Mouse (Mus musculus): ENCODE results near the gene Ptgis. TPM values are rescaled to one million over a fixed set of nuclear protein-coding genes. Genes with fewer than 3 reads are reported as not detected.
A peak's percentile ranks its signal among the peaks of the same experiment; 100 is the strongest.

Ptgis gene
- 3.2 and 5.2 TPM in 2 replicates for polyA plus RNA-seq (2012; rRNA removed)

DNA sequence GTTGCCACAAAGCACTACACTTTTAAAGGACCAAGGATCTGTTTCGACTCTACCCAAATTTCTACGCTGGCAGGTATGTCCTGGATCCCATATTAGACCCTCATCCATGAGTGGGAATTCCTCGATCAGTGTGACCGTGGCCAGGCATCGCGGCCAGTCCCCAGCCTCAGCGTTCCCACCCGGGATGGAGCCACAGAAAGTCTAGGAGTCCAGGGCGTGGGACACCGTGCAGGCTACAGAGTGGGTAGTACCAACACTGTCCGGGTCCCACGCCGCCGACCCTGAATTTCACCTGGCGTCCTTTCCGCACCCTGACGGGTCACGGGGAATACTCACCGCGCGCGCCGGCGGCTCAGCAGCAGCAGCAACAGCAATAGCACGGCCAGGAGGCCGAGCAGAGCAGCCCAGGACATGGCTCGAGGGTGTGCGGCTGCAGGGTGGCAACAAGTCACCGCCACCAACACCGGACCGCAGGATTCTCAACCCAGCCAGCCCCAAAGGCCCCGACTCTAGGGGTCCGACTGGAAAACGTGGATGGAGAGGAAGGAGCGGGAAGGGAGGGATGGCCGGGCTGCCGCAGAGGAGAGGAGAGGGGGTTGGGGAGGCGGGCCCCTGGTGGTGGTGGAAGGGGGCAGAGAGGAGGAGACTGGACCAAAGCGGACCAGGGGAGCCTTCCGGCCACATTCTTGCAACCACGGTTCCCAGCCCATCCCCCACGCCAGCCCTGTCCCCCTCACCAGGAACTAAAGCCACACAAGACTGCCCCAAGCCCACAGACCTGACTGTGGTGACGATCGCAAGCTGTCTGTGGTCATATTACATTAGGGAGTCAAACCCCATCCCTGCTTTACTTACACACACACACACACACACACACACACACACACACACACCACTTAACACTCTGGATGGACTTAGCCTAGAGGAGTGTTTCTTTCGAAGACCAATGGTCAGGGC is at the start of gene Ptgis:
Gene Ptgis, minus strand, starts transcription at position 597 of the 957 bp plus-strand sequence.
- Histone ChIP-seq H3K27me3 (ENCODE audit: control insufficient read depth, insufficient read depth, low read length) (peaks cover 24% of the 10 kb centered on the region), H3K4me1 (ENCODE audit: control insufficient read depth, insufficient read depth, insufficient read length, low read length) (no peaks in the 10 kb centered on the region; the same call in 1 of the 2 replicates), H3K36me3 (ENCODE audit: control insufficient read depth, insufficient read depth, low read length) (no peaks in the 10 kb centered on the region), H3K27ac (ENCODE audit: insufficient read depth, low read depth, low read length) (peak within 1 kb of the TSS; percentile 34; the same call in 1 of the 2 replicates), H3K4me3 (ENCODE audit: low read depth, low read length) (peak within 1 kb of the TSS; percentile 56)
- 7% methylated on average over 44 of the region's 45 CpGs for WGBS
- TF ChIP-seq CTCF (IDR thresholded peaks at IDR 0.05; ENCODE audit: extremely low read depth, insufficient read length, insufficient replicate concordance, low read depth, low read length) (no peak), POLR2A (IDR thresholded peaks at IDR 0.05; ENCODE audit: low read depth, low read length) (no peak)

- H3K27me3 ChIP-seq (ENCODE audit: control insufficient read depth, insufficient read depth, low read length) = no peaks in the 10 kb centered on the region
- H3K4me1 ChIP-seq (ENCODE audit: control insufficient read depth, insufficient read depth, insufficient read length, low read length) = peaks cover 3% of the 10 kb centered on the region; the same call in 1 of the 2 replicates
- no peak overlapping the region for H3K4me3 ChIP-seq (ENCODE audit: low read depth, low read length)
- TF ChIP-seq CTCF (IDR thresholded peaks at IDR 0.05; ENCODE audit: extremely low read depth, insufficient read length, insufficient replicate concordance, low read depth, low read length) (no peak), POLR2A (IDR thresholded peaks at IDR 0.05; ENCODE audit: low read depth, low read length) (no peak)
- WGBS = 89% methylated on average over 13 of the region's 13 CpGs
- no peak overlapping the region for H3K27ac ChIP-seq (ENCODE audit: insufficient read depth, low read depth, low read length)
- H3K36me3 ChIP-seq (ENCODE audit: control insufficient read depth, insufficient read depth, low read length) = no peaks in the 10 kb centered on the region
These were observed 41.1 kb upstream of the Ptgis start for GRCm38 (mm10) chr2:167281461-167281860.

- Histone ChIP-seq H3K27ac (ENCODE audit: insufficient read depth, low read depth, low read length) (no peak overlapping the region), H3K36me3 (ENCODE audit: control insufficient read depth, insufficient read depth, low read length) (no peaks in the 10 kb centered on the region), H3K4me3 (ENCODE audit: low read depth, low read length) (no peak overlapping the region), H3K27me3 (ENCODE audit: control insufficient read depth, insufficient read depth, low read length) (no peaks in the 10 kb centered on the region), H3K4me1 (ENCODE audit: control insufficient read depth, insufficient read depth, insufficient read length, low read length) (peaks cover 3% of the 10 kb centered on the region; the same call in 1 of the 2 replicates)
- TF ChIP-seq CTCF (IDR thresholded peaks at IDR 0.05; ENCODE audit: extremely low read depth, insufficient read length, insufficient replicate concordance, low read depth, low read length) (no peak), POLR2A (IDR thresholded peaks at IDR 0.05; ENCODE audit: low read depth, low read length) (no peak)
- 36% methylated on average over 4 of the region's 4 CpGs for WGBS
These were observed 40.5 kb upstream of the Ptgis start for GRCm38 (mm10) chr2:167280986-167281310.

- Histone ChIP-seq H3K4me3 (ENCODE audit: low read depth, low read length) (no peak overlapping the region), H3K27ac (ENCODE audit: insufficient read depth, low read depth, low read length) (no peak overlapping the region), H3K27me3 (ENCODE audit: control insufficient read depth, insufficient read depth, low read length) (no peaks in the 10 kb centered on the region), H3K4me1 (ENCODE audit: control insufficient read depth, insufficient read depth, insufficient read length, low read length) (peaks cover 3% of the 10 kb centered on the region; the same call in 1 of the 2 replicates), H3K36me3 (ENCODE audit: control insufficient read depth, insufficient read depth, low read length) (no peaks in the 10 kb centered on the region)
- TF ChIP-seq POLR2A (IDR thresholded peaks at IDR 0.05; ENCODE audit: low read depth, low read length) = no peak; the same call in 1 of the 2 replicates
- peak; percentile 97 for TF ChIP-seq CTCF (IDR thresholded peaks at IDR 0.05; ENCODE audit: extremely low read depth, insufficient read length, insufficient replicate concordance, low read depth, low read length)
- WGBS = 37% methylated on average over 26 of the region's 26 CpGs
These were observed 39.9 kb upstream of the Ptgis start for GRCm38 (mm10) chr2:167280090-167280985.

GRCm38 (mm10) chr2:167278751-167279526 is 38.5 kb upstream of the Ptgis start:
- TF ChIP-seq POLR2A (IDR thresholded peaks at IDR 0.05; ENCODE audit: low read depth, low read length) (0 out of 2 replicates have a peak, but pooled peaks have one; percentile 13), CTCF (IDR thresholded peaks at IDR 0.05; ENCODE audit: extremely low read depth, insufficient read length, insufficient replicate concordance, low read depth, low read length) (peak; percentile 96)
- WGBS = 49% methylated on average over 17 of the region's 17 CpGs

DNA sequence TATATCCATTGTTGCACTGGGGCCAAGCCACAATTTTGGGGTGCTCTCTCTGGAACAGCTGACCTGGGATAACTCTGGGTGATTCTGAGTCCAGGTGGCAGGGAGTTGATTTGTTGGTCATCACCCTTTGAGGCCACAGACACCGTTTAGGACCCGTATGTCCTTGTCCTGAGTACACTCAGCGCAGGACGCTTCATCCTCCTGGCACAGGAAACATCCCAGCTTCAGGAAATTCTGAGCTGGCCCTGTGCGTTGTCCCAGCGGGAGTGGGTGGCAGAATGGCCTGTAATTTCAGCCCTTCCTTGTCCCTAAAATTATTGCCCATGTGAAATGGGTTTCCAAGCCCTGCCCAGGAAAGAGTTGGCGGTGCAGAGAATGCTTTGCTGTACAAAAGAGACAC is 37.6 kb upstream of the Ptgis start:
- Histone ChIP-seq H3K4me3 (ENCODE audit: low read depth, low read length) (no peak overlapping the region), H3K4me1 (ENCODE audit: control insufficient read depth, insufficient read depth, insufficient read length, low read length) (peaks cover 3% of the 10 kb centered on the region; the same call in 1 of the 2 replicates), H3K27ac (ENCODE audit: insufficient read depth, low read depth, low read length) (no peak overlapping the region), H3K36me3 (ENCODE audit: control insufficient read depth, insufficient read depth, low read length) (no peaks in the 10 kb centered on the region), H3K27me3 (ENCODE audit: control insufficient read depth, insufficient read depth, low read length) (no peaks in the 10 kb centered on the region)
- TF ChIP-seq CTCF (IDR thresholded peaks at IDR 0.05; ENCODE audit: extremely low read depth, insufficient read length, insufficient replicate concordance, low read depth, low read length) (no peak), POLR2A (IDR thresholded peaks at IDR 0.05; ENCODE audit: low read depth, low read length) (no peak)
- WGBS = 76% methylated on average over 7 of the region's 7 CpGs

More at GRCm38 (mm10) chr2:167278751-167279526, 38.5 kb upstream of the Ptgis start:
- Histone ChIP-seq H3K4me3 (ENCODE audit: low read depth, low read length) (no peak overlapping the region), H3K27ac (ENCODE audit: insufficient read depth, low read depth, low read length) (no peak overlapping the region), H3K27me3 (ENCODE audit: control insufficient read depth, insufficient read depth, low read length) (no peaks in the 10 kb centered on the region), H3K36me3 (ENCODE audit: control insufficient read depth, insufficient read depth, low read length) (no peaks in the 10 kb centered on the region), H3K4me1 (ENCODE audit: control insufficient read depth, insufficient read depth, insufficient read length, low read length) (peaks cover 3% of the 10 kb centered on the region; the same call in 1 of the 2 replicates)
